ENCODE assay signal across 10 mouse cellular contexts in the genomic region with DNA sequence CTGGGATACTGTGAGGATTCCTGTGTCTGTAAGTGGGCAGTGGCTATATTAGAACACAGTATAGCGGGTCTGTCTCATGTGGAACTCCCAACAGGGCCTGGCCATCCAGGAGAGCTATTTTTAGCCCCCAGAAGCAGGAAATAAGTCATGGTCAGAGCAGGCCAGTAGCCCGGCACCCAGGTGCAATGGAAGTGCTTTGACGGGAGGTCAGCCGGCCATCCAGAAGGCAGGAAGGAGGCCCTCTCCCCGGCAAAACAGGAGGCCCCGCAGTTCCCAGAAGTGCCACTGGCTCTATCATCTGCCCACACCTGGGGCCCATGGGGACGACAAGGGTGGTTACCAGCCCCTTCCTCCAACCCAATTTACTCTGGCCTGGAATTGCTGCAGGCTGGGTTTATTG. TPM values are rescaled to one million over a fixed set of nuclear protein-coding genes. Genes with fewer than 3 reads are reported as not detected.
DNase-seq lines count a peak whose midpoint lies in the region; ATAC-seq and TF ChIP-seq lines count a peak whose summit lies in the region.
"Had no signal": no experiment of that assay in that cellular context is flagged by ENCODE, and none has a peak within 500 bp of the region (broad histone marks: within the 10 kb centered on the region; RNA-seq: fewer than 3 reads in every experiment).

No protein-coding gene starts in this region.

- H3K9me3 ChIP-seq in G1E (replicated peaks), result no peaks in the 10 kb centered on the region
- H3K9me3 ChIP-seq in heart, embryonic 15.5 days (replicated peaks), result no peaks in the 10 kb centered on the region
- no peaks in the 10 kb centered on the region for H3K9me3 ChIP-seq in forebrain, postnatal 0 days (ENCODE audit: low read length)

- peaks cover 27% of the 10 kb centered on the region for H3K4me1 ChIP-seq in G1E (ENCODE audit: insufficient read depth, low read depth, low read length)
- H3K4me1 ChIP-seq in heart, embryonic 15.5 days (replicated peaks), result peaks cover 56% of the 10 kb centered on the region
- H3K4me1 ChIP-seq in liver, adult 2 months (ENCODE audit: control insufficient read depth, insufficient read depth, low read length), result peaks cover 4% of the 10 kb centered on the region; the same call in 1 of the 2 replicates
- H3K4me1 ChIP-seq in forebrain, postnatal 0 days (ENCODE audit: insufficient read depth), result no peaks in the 10 kb centered on the region

- H3K36me3 ChIP-seq in G1E (replicated peaks), result no peaks in the 10 kb centered on the region
- H3K36me3 ChIP-seq in heart, embryonic 15.5 days, result no peaks in the 10 kb centered on the region
- H3K36me3 ChIP-seq in liver, adult 2 months (ENCODE audit: control insufficient read depth, insufficient read depth, low read length), result no peaks in the 10 kb centered on the region
- no peaks in the 10 kb centered on the region for H3K36me3 ChIP-seq in forebrain, postnatal 0 days (ENCODE audit: insufficient read depth)

- DNase-seq in gastrocnemius, postnatal 10 days, result peak; percentile 30
- no peak for DNase-seq in gastrocnemius, adult 18-20 months (ENCODE audit: low spot score)
- no peak for DNase-seq in G1E (ENCODE audit: low spot score)
- no peak for DNase-seq in liver, adult 2 months (ENCODE audit: extremely low read depth, low read depth, low spot score)
- DNase-seq in frontal cortex, postnatal 10 days (ENCODE audit: low spot score in 2 of 2), result no peak
- DNase-seq in forebrain, postnatal 0 days, result no peak
- no peak for DNase-seq in layer of hippocampus, adult 8-10 months (ENCODE audit: low spot score in 2 of 2)

- H3K79me2 ChIP-seq in liver, adult 2 months (ENCODE audit: control insufficient read depth, insufficient read depth, low read length), result no peaks in the 10 kb centered on the region

- 17% methylated on average over 7 of the region's 7 CpGs for WGBS in heart, embryonic 15.5 days
- 63% methylated on average over 7 of the region's 7 CpGs for WGBS in liver, adult 2 months
- 65% methylated on average over 7 of the region's 7 CpGs for WGBS in forebrain, postnatal 0 days

- peak overlapping the region; percentile 36; the same call in 1 of the 2 replicates for H3K4me3 ChIP-seq in G1E (ENCODE audit: low read depth, low read length)
- no peak overlapping the region for H3K4me3 ChIP-seq in heart, embryonic 15.5 days
- no peak overlapping the region for H3K4me3 ChIP-seq in liver, adult 2 months (ENCODE audit: insufficient read depth, low read depth, low read length)
- no peak overlapping the region for H3K4me3 ChIP-seq in forebrain, postnatal 0 days (ENCODE audit: low read depth, low read length)
- H3K4me3 ChIP-seq: myocyte had no signal

- no peak for TF ChIP-seq POLR2A in liver, adult 2 months (IDR thresholded peaks at IDR 0.05; ENCODE audit: extremely low read depth, insufficient read depth, low read length)

- peak overlapping the region; percentile 86 for H3K27ac ChIP-seq in heart, embryonic 15.5 days
- peak overlapping the region; percentile 91 for H3K27ac ChIP-seq in liver, adult 2 months (replicated peaks; ENCODE audit: insufficient read depth, low read depth, low read length)
- H3K27ac ChIP-seq in forebrain, postnatal 0 days (ENCODE audit: low read depth, low read length), result no peak overlapping the region

- peaks cover 52% of the 10 kb centered on the region for H3K27me3 ChIP-seq in G1E (ENCODE audit: insufficient read depth, low read length)
- H3K27me3 ChIP-seq in heart, embryonic 15.5 days, result no peaks in the 10 kb centered on the region
- no peaks in the 10 kb centered on the region for H3K27me3 ChIP-seq in liver, adult 2 months (ENCODE audit: control insufficient read depth, insufficient read depth, low read length)
- H3K27me3 ChIP-seq in forebrain, postnatal 0 days (ENCODE audit: insufficient read depth, low read length), result no peaks in the 10 kb centered on the region

- no peak for ATAC-seq in G1E (ENCODE audit: extremely low read depth, insufficient number of reproducible peaks, low FRiP score, poor library complexity, severe bottlenecking)
- no peak for ATAC-seq in heart, embryonic 15.5 days (replicated peaks; ENCODE audit: insufficient number of reproducible peaks, insufficient read depth, low FRiP score, low read depth)
- ATAC-seq in forebrain, postnatal 0 days, result no peak

- H3K4me2 ChIP-seq in heart, embryonic 15.5 days, result peak overlapping the region; percentile 23; the same call in 1 of the 2 replicates
- no peak overlapping the region for H3K4me2 ChIP-seq in forebrain, postnatal 0 days (ENCODE audit: low read depth)

- no peak overlapping the region; the same call in 1 of the 2 replicates for H3K9ac ChIP-seq in heart, embryonic 15.5 days
- H3K9ac ChIP-seq in liver, adult 2 months (ENCODE audit: low read depth, low read length), result no peak overlapping the region; the same call in 1 of the 2 replicates
- H3K9ac ChIP-seq in forebrain, postnatal 0 days, result no peak overlapping the region

- TF ChIP-seq CTCF in G1E (IDR thresholded peaks at IDR 0.05; ENCODE audit: low read depth, low read length), result no peak
- TF ChIP-seq CTCF in liver, adult 2 months (IDR thresholded peaks at IDR 0.05; ENCODE audit: low read depth, low read length), result no peak
- no peak for TF ChIP-seq CTCF in forebrain, postnatal 0 days (IDR thresholded peaks at IDR 0.05; ENCODE audit: low read depth)

RNA-seq across cellular contexts. Expression of gene Plxnd1, which starts 9.3 kb away (rescaled TPM):
- 100 to 1,000 TPM in 1 of 2 experiments, 10 to 100 TPM in 1; 90.1 to 127 TPM for total RNA-seq in gastrocnemius, postnatal 10 days (2021)
- 10 to 100 TPM; 20.0 to 23.7 TPM for total RNA-seq in gastrocnemius, adult 18-20 months (2021)
- total RNA-seq in G1E (2014; fragmentation: Nextera tagmentation), result 1.2 and 2.3 TPM in 2 replicates
- 1.7 and 2.0 TPM in 2 replicates for total RNA-seq in G1E (2017)
- polyA plus RNA-seq in G1E (2012), result 1.5 TPM in 2 replicates
- 38.6 and 53.4 TPM in 2 replicates for polyA plus RNA-seq in heart, embryonic 15.5 days (2015; fragmentation: Nextera tagmentation; extraction: Ambion mirVana)
- total RNA-seq in liver, adult 2 months (2014; rRNA removed), result 12.4 and 17.4 TPM in 2 replicates
- polyA plus RNA-seq in liver, adult 2 months (2012; rRNA removed), result 12.1 and 18.4 TPM in 2 replicates
- 44.1 and 63.3 TPM in 2 replicates for total RNA-seq in forebrain, postnatal 0 days (2014; rRNA removed)
- 16.9 and 17.6 TPM in 2 replicates for polyA plus RNA-seq in forebrain, postnatal 0 days (2015; fragmentation: Nextera tagmentation; extraction: Ambion mirVana)
- 10 to 100 TPM; 17.9 to 35.6 (median 31.1) TPM for total RNA-seq in layer of hippocampus, adult 8-10 months (2022)

RNA-seq across cellular contexts. Expression of gene H1foo, which starts 59.3 kb away (rescaled TPM):
- not detected for total RNA-seq in gastrocnemius, postnatal 10 days (2021)
- not detected for total RNA-seq in gastrocnemius, adult 18-20 months (2021)
- total RNA-seq in G1E (2014; fragmentation: Nextera tagmentation) (not detected in 2 replicates), G1E (2017) (not detected in 2 replicates)
- not detected in 2 replicates for polyA plus RNA-seq in G1E (2012)
- not detected in 2 replicates for polyA plus RNA-seq in heart, embryonic 15.5 days (2015; fragmentation: Nextera tagmentation; extraction: Ambion mirVana)
- total RNA-seq in liver, adult 2 months (2014; rRNA removed), result not detected in 2 replicates
- polyA plus RNA-seq in liver, adult 2 months (2012; rRNA removed), result not detected in 2 replicates
- total RNA-seq in forebrain, postnatal 0 days (2014; rRNA removed), result not detected in 2 replicates
- not detected in 2 replicates for polyA plus RNA-seq in forebrain, postnatal 0 days (2015; fragmentation: Nextera tagmentation; extraction: Ambion mirVana)
- total RNA-seq in layer of hippocampus, adult 8-10 months (2022), result not detected
- polyA plus RNA-seq: hindbrain, embryonic 11.5 days; myocyte had no signal
